Mouse (Mus musculus) E14TG2a.4 (cell line): Measurements from ENCODE around the gene Gm13694.
"Not testable (repeated sequence)": the region's sequence is repeated elsewhere in the genome, so short reads cannot be mapped to it uniquely, and the experiment has no call there.

Source experiments
- H3K27me3 ChIP-seq: 2 replicates; pipeline ENCODE4 v1.6.1; 2014; ENCODE audit warnings: low read length, control low read depth; ENCODE audit not compliant: insufficient read depth
- H3K36me3 ChIP-seq: 2 replicates; pipeline ENCODE4 v1.6.1; 2014; ENCODE audit warnings: low read length, control low read depth; ENCODE audit not compliant: insufficient read depth
- H3K4me1 ChIP-seq: replicated peaks from 2 replicates; pipeline ENCODE4 v1.6.1; 2014; ENCODE audit warnings: low read depth, low read length, control low read depth
- H3K4me3 ChIP-seq: replicated peaks from 2 replicates; pipeline ENCODE4 v1.5.1; 2014; ENCODE audit warnings: mild to moderate bottlenecking, low read length
- H3K9me3 ChIP-seq: 2 replicates; pipeline ENCODE4 v1.6.1; 2014; ENCODE audit warnings: low read length, control low read depth
- CTCF ChIP-seq: conservative IDR thresholded peaks from 2 replicates; pipeline ENCODE4 v1.5.1; 2014; ENCODE audit warnings: low read length
- NANOG ChIP-seq: IDR thresholded peaks from 2 replicates; pipeline ENCODE4 v1.6.1; 2014; ENCODE audit warnings: borderline replicate concordance, low read length, mixed read lengths
- POU5F1 ChIP-seq: IDR thresholded peaks from 2 replicates; pipeline ENCODE4 v1.6.1; 2014; ENCODE audit warnings: low read length, borderline replicate concordance

The Gm13694 gene

DNA sequence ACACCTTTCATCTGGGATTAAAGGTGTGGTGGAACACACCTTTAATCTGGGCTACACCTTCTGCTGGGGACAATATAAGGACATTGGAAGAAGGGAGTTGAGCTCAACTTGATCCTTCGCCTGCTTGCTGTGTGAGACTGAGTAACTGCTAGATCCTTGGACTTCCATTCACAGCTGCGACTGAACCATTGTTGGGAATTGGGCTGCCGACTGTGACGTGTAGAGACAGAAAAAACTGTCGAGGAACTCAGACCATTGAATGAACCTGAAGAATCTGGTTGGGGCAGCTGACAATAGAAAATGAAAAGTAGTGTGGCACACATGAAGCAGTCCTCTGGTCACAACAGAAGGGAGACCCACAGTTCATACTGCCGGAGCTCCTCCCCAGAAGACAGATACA is at the start of gene Gm13694:
Gene Gm13694 (plus strand): TSS at position 301 of the 400 bp plus-strand sequence.
- not testable (repeated sequence) for H3K27me3 ChIP-seq, H3K36me3 ChIP-seq, H3K4me1 ChIP-seq, H3K9me3 ChIP-seq, H3K4me3 ChIP-seq

DNA sequence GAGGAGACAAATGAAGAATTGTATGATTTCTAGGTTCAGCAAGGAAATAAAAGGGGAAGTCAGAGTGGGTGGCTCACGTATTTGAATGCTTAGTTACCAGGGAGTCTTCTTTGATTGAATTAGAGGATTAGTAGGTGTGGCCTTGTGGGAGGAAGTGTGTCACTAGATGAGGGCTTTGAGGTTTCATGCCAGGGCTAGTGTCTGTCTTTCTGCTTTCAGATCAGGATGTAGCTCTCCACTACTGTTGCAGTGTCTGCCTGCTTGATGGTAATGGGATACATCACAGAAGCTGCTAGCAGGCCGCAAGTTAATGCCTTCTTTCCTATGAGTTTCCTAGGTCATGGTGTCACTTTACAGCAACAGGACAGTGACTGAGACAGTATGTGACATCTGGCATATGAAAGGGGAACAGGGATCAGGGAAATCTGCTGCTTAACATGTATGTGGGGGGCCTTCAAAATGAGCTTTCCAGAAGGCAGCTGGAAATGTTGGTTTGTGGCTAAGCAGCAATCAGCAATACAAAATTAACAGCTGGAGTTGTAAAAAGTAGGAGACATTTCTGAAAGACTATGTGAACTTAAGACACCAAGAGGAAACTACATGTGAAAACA is 49.1 kb upstream of the Gm13694 start:
- Histone ChIP-seq H3K27me3 (no peaks in the 10 kb centered on the region), H3K9me3 (peaks cover 22% of the 10 kb centered on the region), H3K4me3 (no peak overlapping the region), H3K36me3 (no peaks in the 10 kb centered on the region), H3K4me1 (no peaks in the 10 kb centered on the region)
- TF ChIP-seq CTCF = no peak
- TF ChIP-seq POU5F1 = no peak
- no peak for TF ChIP-seq NANOG

DNA sequence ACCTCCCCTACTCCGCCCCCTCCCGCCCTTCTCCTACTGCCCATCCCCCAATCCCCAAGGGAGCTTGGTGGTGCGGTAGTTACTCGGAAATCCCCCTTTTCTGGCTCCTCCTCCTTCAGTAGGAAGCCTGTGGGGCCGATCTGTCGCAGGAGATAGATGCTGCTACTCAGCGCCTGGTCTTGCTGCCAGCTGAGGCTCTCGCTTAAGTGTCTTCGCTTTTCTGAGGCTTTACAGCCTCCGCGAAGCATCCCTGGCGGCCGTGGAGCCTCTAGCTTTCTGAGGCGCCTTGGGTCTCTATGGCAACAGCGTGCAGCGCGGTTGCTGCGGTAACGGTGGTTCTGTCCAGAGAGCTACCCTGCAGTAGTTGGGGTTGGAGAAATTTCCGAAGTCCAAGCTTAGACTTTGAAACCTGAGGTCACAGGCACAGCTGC is 37.8 kb upstream of the Gm13694 start, which contains the start of gene Zswim2:
Gene Zswim2 (minus strand): TSS at position 298 of the 431 bp plus-strand sequence.
- no peaks in the 10 kb centered on the region for H3K4me1 ChIP-seq
- peaks cover 5% of the 10 kb centered on the region; the same call in 1 of the 2 replicates for H3K27me3 ChIP-seq
- peak within 1 kb of the TSS; percentile 58 for H3K4me3 ChIP-seq
- no peak for TF ChIP-seq NANOG
- no peak for TF ChIP-seq POU5F1
- no peak for TF ChIP-seq CTCF
- H3K9me3 ChIP-seq = no peaks in the 10 kb centered on the region
- H3K36me3 ChIP-seq = no peaks in the 10 kb centered on the region

DNA sequence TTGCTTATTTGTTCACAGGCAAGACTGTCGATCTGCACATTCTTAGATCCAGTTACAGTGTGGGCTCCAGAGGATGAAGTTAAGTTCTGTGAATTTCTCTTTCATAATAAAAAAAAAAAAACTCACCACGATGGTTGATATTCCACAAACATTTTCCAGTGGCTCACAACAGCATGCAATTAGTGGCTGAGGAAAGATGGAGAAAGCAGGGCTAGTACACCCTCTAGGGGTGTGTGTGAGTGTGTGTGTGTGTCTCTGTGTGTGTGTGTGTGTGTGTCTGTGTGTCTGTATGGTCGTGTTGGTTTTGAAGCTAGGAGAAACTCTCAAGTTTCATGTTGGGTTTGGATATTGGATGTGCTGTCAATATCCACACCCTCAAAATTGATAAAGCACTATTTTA is 37.4 kb upstream of the Gm13694 start:
- H3K27me3 ChIP-seq = peaks cover 5% of the 10 kb centered on the region; the same call in 1 of the 2 replicates
- H3K4me3 ChIP-seq = no peak overlapping the region
- no peaks in the 10 kb centered on the region for H3K36me3 ChIP-seq
- H3K9me3 ChIP-seq = no peaks in the 10 kb centered on the region
- no peaks in the 10 kb centered on the region for H3K4me1 ChIP-seq
- TF ChIP-seq POU5F1 = no peak
- no peak for TF ChIP-seq NANOG
- no peak for TF ChIP-seq CTCF

DNA sequence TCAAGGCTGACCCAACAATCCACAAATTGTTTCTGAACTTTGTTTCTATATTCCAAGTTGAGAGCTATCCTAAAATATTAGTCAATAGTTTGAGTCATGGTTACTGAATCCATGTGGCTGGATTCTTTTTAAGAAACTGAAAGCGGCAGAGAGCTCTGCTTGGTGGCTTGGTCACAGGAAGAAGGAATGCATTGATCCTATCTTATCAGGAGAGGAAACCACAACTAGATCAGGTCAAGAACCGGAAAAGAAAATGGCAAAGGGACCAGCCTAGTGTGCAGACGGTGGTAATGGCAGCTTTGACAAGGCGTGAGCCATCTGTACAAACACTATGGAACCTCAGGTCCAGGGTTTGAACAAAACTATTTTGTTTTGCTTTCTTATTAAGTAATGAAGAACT is 36.9 kb upstream of the Gm13694 start:
- H3K27me3 ChIP-seq = peaks cover 5% of the 10 kb centered on the region; the same call in 1 of the 2 replicates
- no peak overlapping the region for H3K4me3 ChIP-seq
- TF ChIP-seq CTCF (no peak), POU5F1 (no peak), NANOG (no peak)
- H3K9me3 ChIP-seq = no peaks in the 10 kb centered on the region
- H3K4me1 ChIP-seq = no peaks in the 10 kb centered on the region
- H3K36me3 ChIP-seq = no peaks in the 10 kb centered on the region

DNA sequence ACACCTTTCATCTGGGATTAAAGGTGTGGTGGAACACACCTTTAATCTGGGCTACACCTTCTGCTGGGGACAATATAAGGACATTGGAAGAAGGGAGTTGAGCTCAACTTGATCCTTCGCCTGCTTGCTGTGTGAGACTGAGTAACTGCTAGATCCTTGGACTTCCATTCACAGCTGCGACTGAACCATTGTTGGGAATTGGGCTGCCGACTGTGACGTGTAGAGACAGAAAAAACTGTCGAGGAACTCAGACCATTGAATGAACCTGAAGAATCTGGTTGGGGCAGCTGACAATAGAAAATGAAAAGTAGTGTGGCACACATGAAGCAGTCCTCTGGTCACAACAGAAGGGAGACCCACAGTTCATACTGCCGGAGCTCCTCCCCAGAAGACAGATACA is 23.3 kb upstream of the Gm13694 start, which contains the start of gene Gm13698:
Gene Gm13698 (plus strand): TSS at position 301 of the 400 bp plus-strand sequence.
- H3K27me3 ChIP-seq, H3K9me3 ChIP-seq, H3K4me3 ChIP-seq, H3K36me3 ChIP-seq, H3K4me1 ChIP-seq: not testable (repeated sequence)

DNA sequence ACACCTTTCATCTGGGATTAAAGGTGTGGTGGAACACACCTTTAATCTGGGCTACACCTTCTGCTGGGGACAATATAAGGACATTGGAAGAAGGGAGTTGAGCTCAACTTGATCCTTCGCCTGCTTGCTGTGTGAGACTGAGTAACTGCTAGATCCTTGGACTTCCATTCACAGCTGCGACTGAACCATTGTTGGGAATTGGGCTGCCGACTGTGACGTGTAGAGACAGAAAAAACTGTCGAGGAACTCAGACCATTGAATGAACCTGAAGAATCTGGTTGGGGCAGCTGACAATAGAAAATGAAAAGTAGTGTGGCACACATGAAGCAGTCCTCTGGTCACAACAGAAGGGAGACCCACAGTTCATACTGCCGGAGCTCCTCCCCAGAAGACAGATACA is 17.5 kb upstream of the Gm13694 start, which contains the start of gene Gm13693:
Gene Gm13693 (plus strand): TSS at position 301 of the 400 bp plus-strand sequence.
- H3K9me3 ChIP-seq, H3K27me3 ChIP-seq, H3K4me1 ChIP-seq, H3K36me3 ChIP-seq, H3K4me3 ChIP-seq: not testable (repeated sequence)

DNA sequence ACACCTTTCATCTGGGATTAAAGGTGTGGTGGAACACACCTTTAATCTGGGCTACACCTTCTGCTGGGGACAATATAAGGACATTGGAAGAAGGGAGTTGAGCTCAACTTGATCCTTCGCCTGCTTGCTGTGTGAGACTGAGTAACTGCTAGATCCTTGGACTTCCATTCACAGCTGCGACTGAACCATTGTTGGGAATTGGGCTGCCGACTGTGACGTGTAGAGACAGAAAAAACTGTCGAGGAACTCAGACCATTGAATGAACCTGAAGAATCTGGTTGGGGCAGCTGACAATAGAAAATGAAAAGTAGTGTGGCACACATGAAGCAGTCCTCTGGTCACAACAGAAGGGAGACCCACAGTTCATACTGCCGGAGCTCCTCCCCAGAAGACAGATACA is 11.7 kb upstream of the Gm13694 start, which contains the start of gene Gm13695:
Gene Gm13695 (plus strand): TSS at position 301 of the 400 bp plus-strand sequence.
- H3K36me3 ChIP-seq, H3K4me3 ChIP-seq, H3K9me3 ChIP-seq, H3K27me3 ChIP-seq, H3K4me1 ChIP-seq: not testable (repeated sequence)

DNA sequence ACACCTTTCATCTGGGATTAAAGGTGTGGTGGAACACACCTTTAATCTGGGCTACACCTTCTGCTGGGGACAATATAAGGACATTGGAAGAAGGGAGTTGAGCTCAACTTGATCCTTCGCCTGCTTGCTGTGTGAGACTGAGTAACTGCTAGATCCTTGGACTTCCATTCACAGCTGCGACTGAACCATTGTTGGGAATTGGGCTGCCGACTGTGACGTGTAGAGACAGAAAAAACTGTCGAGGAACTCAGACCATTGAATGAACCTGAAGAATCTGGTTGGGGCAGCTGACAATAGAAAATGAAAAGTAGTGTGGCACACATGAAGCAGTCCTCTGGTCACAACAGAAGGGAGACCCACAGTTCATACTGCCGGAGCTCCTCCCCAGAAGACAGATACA is 5.9 kb upstream of the Gm13694 start, which contains the start of gene Gm13696:
Gene Gm13696 (plus strand): TSS at position 301 of the 400 bp plus-strand sequence.
- H3K27me3 ChIP-seq, H3K4me1 ChIP-seq, H3K4me3 ChIP-seq, H3K9me3 ChIP-seq, H3K36me3 ChIP-seq: not testable (repeated sequence)

DNA sequence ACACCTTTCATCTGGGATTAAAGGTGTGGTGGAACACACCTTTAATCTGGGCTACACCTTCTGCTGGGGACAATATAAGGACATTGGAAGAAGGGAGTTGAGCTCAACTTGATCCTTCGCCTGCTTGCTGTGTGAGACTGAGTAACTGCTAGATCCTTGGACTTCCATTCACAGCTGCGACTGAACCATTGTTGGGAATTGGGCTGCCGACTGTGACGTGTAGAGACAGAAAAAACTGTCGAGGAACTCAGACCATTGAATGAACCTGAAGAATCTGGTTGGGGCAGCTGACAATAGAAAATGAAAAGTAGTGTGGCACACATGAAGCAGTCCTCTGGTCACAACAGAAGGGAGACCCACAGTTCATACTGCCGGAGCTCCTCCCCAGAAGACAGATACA is 5.7 kb downstream of the Gm13694 start, which contains the start of gene Gm13697:
Gene Gm13697 (plus strand): TSS at position 301 of the 400 bp plus-strand sequence.
- not testable (repeated sequence) for H3K9me3 ChIP-seq, H3K4me1 ChIP-seq, H3K27me3 ChIP-seq, H3K36me3 ChIP-seq, H3K4me3 ChIP-seq

DNA sequence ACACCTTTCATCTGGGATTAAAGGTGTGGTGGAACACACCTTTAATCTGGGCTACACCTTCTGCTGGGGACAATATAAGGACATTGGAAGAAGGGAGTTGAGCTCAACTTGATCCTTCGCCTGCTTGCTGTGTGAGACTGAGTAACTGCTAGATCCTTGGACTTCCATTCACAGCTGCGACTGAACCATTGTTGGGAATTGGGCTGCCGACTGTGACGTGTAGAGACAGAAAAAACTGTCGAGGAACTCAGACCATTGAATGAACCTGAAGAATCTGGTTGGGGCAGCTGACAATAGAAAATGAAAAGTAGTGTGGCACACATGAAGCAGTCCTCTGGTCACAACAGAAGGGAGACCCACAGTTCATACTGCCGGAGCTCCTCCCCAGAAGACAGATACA is 11.5 kb downstream of the Gm13694 start, which contains the start of gene Gm13691:
Gene Gm13691 (plus strand): TSS at position 301 of the 400 bp plus-strand sequence.
- not testable (repeated sequence) for H3K4me3 ChIP-seq, H3K27me3 ChIP-seq, H3K36me3 ChIP-seq, H3K4me1 ChIP-seq, H3K9me3 ChIP-seq

DNA sequence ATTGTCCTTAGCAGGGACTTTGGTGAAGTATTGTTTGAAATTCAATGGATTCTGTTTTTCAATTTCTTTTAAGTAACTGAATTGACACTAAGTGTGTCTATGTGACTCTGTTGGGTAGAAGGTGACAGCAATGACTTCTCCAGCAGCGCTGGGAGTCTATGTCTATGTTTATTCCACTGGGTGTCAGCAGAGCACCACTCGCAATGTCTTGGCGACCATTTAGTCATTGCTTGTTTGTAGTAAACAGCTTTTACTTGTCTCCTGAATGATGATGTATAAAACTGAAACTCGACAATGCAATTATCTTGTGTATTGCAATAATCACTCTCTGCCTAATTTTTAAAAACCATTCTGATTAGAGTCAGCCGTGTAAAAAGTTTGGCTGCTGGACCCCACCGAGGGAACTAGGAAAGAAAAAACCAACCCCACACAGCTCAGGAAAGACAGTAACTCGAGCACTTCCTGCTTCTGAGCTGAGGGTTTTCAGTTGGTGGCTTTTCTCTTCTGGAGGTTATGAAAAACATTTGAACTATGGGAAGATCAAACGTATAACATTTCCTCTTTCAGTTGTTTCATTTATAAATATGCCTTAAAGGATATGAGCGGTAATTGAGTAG is 15.0 kb downstream of the Gm13694 start:
- not testable (repeated sequence) for H3K4me1 ChIP-seq, H3K4me3 ChIP-seq, H3K27me3 ChIP-seq, H3K9me3 ChIP-seq, H3K36me3 ChIP-seq

DNA sequence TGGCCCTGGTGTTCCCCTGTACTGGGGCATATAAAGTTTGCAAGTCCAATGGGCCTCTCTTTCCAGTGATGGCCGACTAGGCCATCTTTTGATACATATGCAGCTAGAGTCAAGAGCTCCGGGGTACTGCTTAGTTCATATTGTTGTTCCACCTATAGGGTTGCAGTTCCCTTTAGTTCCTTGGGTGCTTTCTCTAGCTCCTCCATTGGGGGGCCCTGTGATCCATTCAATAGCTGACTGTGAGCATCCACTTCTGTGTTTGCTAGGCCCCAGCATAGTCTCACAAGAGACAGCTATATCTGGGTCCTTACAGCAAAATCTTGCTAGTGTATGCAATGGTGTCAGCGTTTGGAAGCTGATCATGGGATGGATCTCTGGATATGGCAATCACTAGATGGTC is 15.8 kb downstream of the Gm13694 start:
- not testable (repeated sequence) for H3K27me3 ChIP-seq, H3K4me1 ChIP-seq, H3K9me3 ChIP-seq, H3K36me3 ChIP-seq, H3K4me3 ChIP-seq
